Mouse (Mus musculus): ENCODE data around the gene Mgea5. TPM values are rescaled to one million over a fixed set of nuclear protein-coding genes. Genes with fewer than 3 reads are reported as not detected.

Gene Mgea5
- total and polyA plus RNA-seq, 3 experiments: 66.4 to 69.8 (median 69.4) TPM

- Histone ChIP-seq H3K27me3 (replicated peaks) (no peaks in the 10 kb centered on the region), H3K4me3 (replicated peaks in 1 of 3; ENCODE audit: low read depth in 2 of 3, low read length in 2 of 3, poor library complexity in 1 of 3) (no peak overlapping the region), H3K9ac (ENCODE audit: insufficient read depth, low read depth) (no peak overlapping the region), H3K4me1 (ENCODE audit: control insufficient read depth in 1 of 2, insufficient read depth in 2 of 2) (peaks cover 0 to 19% of the 10 kb centered on the region in 2 experiments; a peak in 1 of 4 replicates), H3K79me2 (replicated peaks; ENCODE audit: control insufficient read depth, extremely low read depth, insufficient read depth, poor library complexity, severe bottlenecking) (peaks cover 12% of the 10 kb centered on the region), H3K36me3 (replicated peaks in 1 of 2; ENCODE audit: control insufficient read depth in 1 of 2, insufficient read depth in 1 of 2, low read length in 1 of 2) (peaks cover 83 to 95% of the 10 kb centered on the region in 2 experiments), H3K9me3 (replicated peaks; ENCODE audit: low read length) (no peaks in the 10 kb centered on the region), H3K27ac (ENCODE audit: insufficient read depth, low read depth) (no peak overlapping the region), H3K4me2 (ENCODE audit: insufficient read depth, low read depth, poor library complexity, severe bottlenecking) (no peak overlapping the region)
- in situ Hi-C loops (cut with MboI; ENCODE audit: low pct_ligation_motif_present, low pct_unique_long_range_greater_than_20kb, low sequenced_read_pairs) (no loop called here), dilution Hi-C loops (cut with MboI; ENCODE audit: extremely low pct_ligation_motif_present, extremely low pct_unique_long_range_greater_than_20kb, low sequenced_read_pairs) (no loop called here)
- TF ChIP-seq ELF1 (IDR thresholded peaks at IDR 0.05; ENCODE audit: low read depth, low read length) (no peak), ETS1 (conservative IDR thresholded peaks at IDR 0.05; ENCODE audit: low read depth, low read length) (no peak), CTCF (conservative IDR thresholded peaks at IDR 0.05 in 1 of 2, IDR thresholded peaks at IDR 0.05 in 1 of 2; ENCODE audit: low read depth in 2 of 2, low read length in 2 of 2) (no peak), HCFC1 (IDR thresholded peaks at IDR 0.05; ENCODE audit: low read depth, low read length) (no peak), TBP (conservative IDR thresholded peaks at IDR 0.05; ENCODE audit: low read depth, low read length) (no peak), MEF2A (IDR thresholded peaks at IDR 0.05; ENCODE audit: borderline replicate concordance, low read depth, low read length) (no peak), GABPA (IDR thresholded peaks at IDR 0.05; ENCODE audit: insufficient replicate concordance, low read depth, low read length) (no peak), JUND (conservative IDR thresholded peaks at IDR 0.05; ENCODE audit: low read depth, low read length) (no peak), CHD1 (IDR thresholded peaks at IDR 0.05; ENCODE audit: low read depth, low read length) (no peak), TCF12 (IDR thresholded peaks at IDR 0.05; ENCODE audit: low read depth, low read length) (no peak), UBTF (IDR thresholded peaks at IDR 0.05; ENCODE audit: low read depth, low read length) (no peak), EP300 (IDR thresholded peaks at IDR 0.05; ENCODE audit: low read length) (no peak), KAT2A (IDR thresholded peaks at IDR 0.05; ENCODE audit: insufficient replicate concordance, low read length) (no peak), IRF4 (IDR thresholded peaks at IDR 0.05; ENCODE audit: low read depth, low read length) (no peak), MXI1 (IDR thresholded peaks at IDR 0.05; ENCODE audit: low read depth, low read length) (no peak), USF1 (IDR thresholded peaks at IDR 0.05; ENCODE audit: low read depth, low read length) (no peak), RCOR1 (conservative IDR thresholded peaks at IDR 0.05; ENCODE audit: low read depth, low read length) (no peak), POLR2A (IDR thresholded peaks at IDR 0.05; ENCODE audit: low read depth, low read length) (no peak), USF2 (conservative IDR thresholded peaks at IDR 0.05; ENCODE audit: low read depth, low read length) (no peak)
- no peak for DNase-seq (ENCODE audit: extremely low read depth)
Measured at GRCm38 (mm10) chr19:45771501-45771900, 12.1 kb downstream of the Mgea5 start.

- Histone ChIP-seq H3K27ac (ENCODE audit: insufficient read depth, low read depth) (no peak overlapping the region), H3K4me3 (replicated peaks in 1 of 3; ENCODE audit: low read depth in 2 of 3, low read length in 2 of 3, poor library complexity in 1 of 3) (no peak overlapping the region), H3K79me2 (replicated peaks; ENCODE audit: control insufficient read depth, extremely low read depth, insufficient read depth, poor library complexity, severe bottlenecking) (peaks cover 16% of the 10 kb centered on the region), H3K9me3 (replicated peaks; ENCODE audit: low read length) (no peaks in the 10 kb centered on the region), H3K4me2 (ENCODE audit: insufficient read depth, low read depth, poor library complexity, severe bottlenecking) (no peak overlapping the region), H3K27me3 (replicated peaks) (no peaks in the 10 kb centered on the region), H3K9ac (ENCODE audit: insufficient read depth, low read depth) (no peak overlapping the region), H3K36me3 (replicated peaks in 1 of 2; ENCODE audit: control insufficient read depth in 1 of 2, insufficient read depth in 1 of 2, low read length in 1 of 2) (peaks cover 74 to 92% of the 10 kb centered on the region in 2 experiments), H3K4me1 (ENCODE audit: control insufficient read depth in 1 of 2, insufficient read depth in 2 of 2) (peaks cover 0 to 9% of the 10 kb centered on the region in 2 experiments; a peak in 1 of 4 replicates)
- DNase-seq (ENCODE audit: extremely low read depth): no peak
- TF ChIP-seq EP300 (IDR thresholded peaks at IDR 0.05; ENCODE audit: low read length) (no peak), E2F4 (IDR thresholded peaks at IDR 0.05; ENCODE audit: insufficient replicate concordance, low read depth, low read length) (no peak)
- dilution Hi-C loops (cut with MboI; ENCODE audit: extremely low pct_ligation_motif_present, extremely low pct_unique_long_range_greater_than_20kb, low sequenced_read_pairs): no loop called here
- in situ Hi-C loops (cut with MboI; ENCODE audit: low pct_ligation_motif_present, low pct_unique_long_range_greater_than_20kb, low sequenced_read_pairs): no loop called here
Measured at GRCm38 (mm10) chr19:45760810-45761209, 22.8 kb downstream of the Mgea5 start.

Data from CH12.LX (cell line).